Mouse (Mus musculus): ENCODE measurements around the gene Gm37240. TPM values are rescaled to one million over a fixed set of nuclear protein-coding genes. Genes with fewer than 3 reads are reported as not detected.
"Not testable (repeated sequence)": the region's sequence is repeated elsewhere in the genome, so short reads cannot be mapped to it uniquely, and the experiment has no call there.

Gm37240 gene
- polyA plus RNA-seq, 1 experiment from 2014 or later = 7.2 TPM

DNA sequence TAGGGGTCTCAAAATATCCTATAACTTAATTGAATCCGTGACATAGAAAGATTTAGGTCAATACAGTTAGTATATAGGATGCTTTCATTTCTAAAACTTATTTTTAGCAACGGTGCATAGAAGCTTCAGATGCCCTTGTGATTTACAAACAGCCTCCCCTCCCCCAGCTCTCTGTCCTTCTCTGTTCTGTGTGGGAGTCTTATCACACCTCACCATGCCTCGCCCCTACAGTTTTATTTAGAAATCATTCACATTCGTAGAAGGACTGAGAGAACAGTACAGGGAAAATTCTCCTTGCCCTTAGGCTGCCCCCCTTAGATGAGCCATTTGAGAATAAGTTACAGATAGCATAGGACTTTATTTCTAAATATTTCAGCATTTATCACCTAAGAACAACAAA is 295.3 kb downstream of the Gm37240 start:
- no peak for ATAC-seq (ENCODE audit: extremely low read depth, insufficient number of reproducible peaks, low FRiP score, low TSS enrichment)
- Histone ChIP-seq H3K9ac (no peak overlapping the region), H3K4me3 (no peak overlapping the region), H3K27me3 (replicated peaks) (no peaks in the 10 kb centered on the region), H3K36me3 (no peaks in the 10 kb centered on the region), H3K27ac (replicated peaks) (peak overlapping the region; percentile 57), H3K4me1 (peaks cover 45% of the 10 kb centered on the region), H3K4me2 (no peak overlapping the region; the same call in 1 of the 2 replicates), H3K9me3 (no peaks in the 10 kb centered on the region)
- WGBS = 30% methylated on average over 4 of the region's 4 CpGs

GRCm38 (mm10) chr3:85590090-85590754 is 297.1 kb downstream of the Gm37240 start:
- H3K4me2 ChIP-seq = no peak overlapping the region
- H3K4me1 ChIP-seq = peaks cover 45% of the 10 kb centered on the region
- no peaks in the 10 kb centered on the region for H3K9me3 ChIP-seq
- no peaks in the 10 kb centered on the region for H3K27me3 ChIP-seq (replicated peaks)
- ATAC-seq (ENCODE audit: extremely low read depth, insufficient number of reproducible peaks, low FRiP score, low TSS enrichment) = 0 out of 2 replicates have a peak, but pooled peaks have one; percentile 25
- no peak overlapping the region for H3K9ac ChIP-seq
- peak overlapping the region; percentile 84 for H3K27ac ChIP-seq (replicated peaks)
- H3K4me3 ChIP-seq = no peak overlapping the region
- WGBS = 69% methylated on average over 3 of the region's 3 CpGs
- no peaks in the 10 kb centered on the region for H3K36me3 ChIP-seq

DNA sequence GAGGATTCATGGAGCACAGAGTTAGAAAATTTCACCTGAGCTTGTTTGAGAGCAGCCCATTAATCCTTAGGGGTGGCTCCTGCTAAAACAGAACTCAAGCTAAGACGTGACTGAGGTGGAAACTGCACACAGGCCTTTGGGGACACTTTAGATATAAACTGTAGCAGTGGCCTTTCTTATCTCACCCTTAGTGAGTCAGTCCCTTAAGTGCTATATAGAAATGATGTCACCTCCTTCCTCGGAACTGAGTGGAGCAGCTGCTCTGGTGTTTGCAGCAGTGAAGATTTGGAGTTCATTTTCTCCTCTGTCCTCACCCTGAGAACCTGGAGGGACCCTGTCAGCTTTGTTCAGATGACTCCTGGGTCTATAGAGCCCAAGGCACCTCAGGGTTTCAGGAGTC is 298.6 kb downstream of the Gm37240 start:
- H3K27me3 ChIP-seq (replicated peaks) = no peaks in the 10 kb centered on the region
- WGBS = 9% methylated on average over 2 of the region's 2 CpGs
- no peak for ATAC-seq (ENCODE audit: extremely low read depth, insufficient number of reproducible peaks, low FRiP score, low TSS enrichment)

DNA sequence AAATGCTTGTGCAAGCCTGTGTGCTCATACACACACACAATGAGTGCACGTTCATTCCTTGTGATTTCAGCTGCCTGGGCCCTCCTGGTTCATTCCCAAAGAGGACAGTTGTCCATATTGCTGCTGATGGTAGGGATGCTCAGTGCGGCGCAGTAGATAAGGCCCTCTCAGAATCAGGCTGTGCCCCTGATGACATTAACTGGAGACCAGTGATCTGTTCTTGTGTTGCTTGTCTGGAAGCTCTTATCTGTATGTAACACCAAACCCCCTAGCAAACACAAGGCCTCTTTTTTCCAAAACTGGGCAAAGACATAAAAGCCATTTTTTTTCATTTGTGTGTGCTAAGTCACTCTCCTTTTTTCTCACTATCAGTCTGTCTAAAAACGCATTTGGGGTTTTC is 302.4 kb downstream of the Gm37240 start:
- Histone ChIP-seq H3K36me3 (peaks cover 6% of the 10 kb centered on the region; the same call in 1 of the 2 replicates), H3K4me3 (no peak overlapping the region), H3K27ac (replicated peaks) (no peak overlapping the region), H3K4me1 (peaks cover 19% of the 10 kb centered on the region), H3K27me3 (replicated peaks) (no peaks in the 10 kb centered on the region), H3K9me3 (no peaks in the 10 kb centered on the region), H3K9ac (no peak overlapping the region), H3K4me2 (no peak overlapping the region)
- no peak for ATAC-seq (ENCODE audit: extremely low read depth, insufficient number of reproducible peaks, low FRiP score, low TSS enrichment)
- 58% methylated on average over 4 of the region's 4 CpGs for WGBS

More for the DNA sequence above, 298.6 kb downstream of the Gm37240 start:
- H3K9me3 ChIP-seq = no peaks in the 10 kb centered on the region
- peak overlapping the region; percentile 84 for H3K27ac ChIP-seq (replicated peaks)
- peaks cover 41% of the 10 kb centered on the region for H3K4me1 ChIP-seq
- H3K36me3 ChIP-seq = peaks cover 5% of the 10 kb centered on the region; the same call in 1 of the 2 replicates
- no peak overlapping the region for H3K4me3 ChIP-seq
- H3K4me2 ChIP-seq = no peak overlapping the region
- H3K9ac ChIP-seq = peak overlapping the region; percentile 42; the same call in 1 of the 2 replicates

- Histone ChIP-seq H3K9ac (no peak overlapping the region), H3K4me3 (no peak overlapping the region), H3K4me1 (peaks cover 2% of the 10 kb centered on the region; the same call in 1 of the 2 replicates), H3K9me3 (no peaks in the 10 kb centered on the region), H3K27ac (replicated peaks) (no peak overlapping the region), H3K36me3 (peaks cover 6% of the 10 kb centered on the region; the same call in 1 of the 2 replicates), H3K4me2 (no peak overlapping the region), H3K27me3 (replicated peaks) (no peaks in the 10 kb centered on the region)
- ATAC-seq (ENCODE audit: extremely low read depth, insufficient number of reproducible peaks, low FRiP score, low TSS enrichment) = no peak
- 67% methylated on average over 5 of the region's 5 CpGs for WGBS
Measured at GRCm38 (mm10) chr3:85583194-85583593, 304.1 kb downstream of the Gm37240 start.

GRCm38 (mm10) chr3:85582726-85583125 is 304.6 kb downstream of the Gm37240 start:
- Histone ChIP-seq H3K27ac (replicated peaks) (no peak overlapping the region), H3K4me2 (no peak overlapping the region), H3K4me3 (no peak overlapping the region), H3K9me3 (no peaks in the 10 kb centered on the region), H3K4me1 (peaks cover 2% of the 10 kb centered on the region; the same call in 1 of the 2 replicates), H3K36me3 (peaks cover 7% of the 10 kb centered on the region; the same call in 1 of the 2 replicates), H3K9ac (no peak overlapping the region), H3K27me3 (replicated peaks) (no peaks in the 10 kb centered on the region)
- 72% methylated on average over 2 of the region's 2 CpGs for WGBS
- ATAC-seq (ENCODE audit: extremely low read depth, insufficient number of reproducible peaks, low FRiP score, low TSS enrichment) = no peak

DNA sequence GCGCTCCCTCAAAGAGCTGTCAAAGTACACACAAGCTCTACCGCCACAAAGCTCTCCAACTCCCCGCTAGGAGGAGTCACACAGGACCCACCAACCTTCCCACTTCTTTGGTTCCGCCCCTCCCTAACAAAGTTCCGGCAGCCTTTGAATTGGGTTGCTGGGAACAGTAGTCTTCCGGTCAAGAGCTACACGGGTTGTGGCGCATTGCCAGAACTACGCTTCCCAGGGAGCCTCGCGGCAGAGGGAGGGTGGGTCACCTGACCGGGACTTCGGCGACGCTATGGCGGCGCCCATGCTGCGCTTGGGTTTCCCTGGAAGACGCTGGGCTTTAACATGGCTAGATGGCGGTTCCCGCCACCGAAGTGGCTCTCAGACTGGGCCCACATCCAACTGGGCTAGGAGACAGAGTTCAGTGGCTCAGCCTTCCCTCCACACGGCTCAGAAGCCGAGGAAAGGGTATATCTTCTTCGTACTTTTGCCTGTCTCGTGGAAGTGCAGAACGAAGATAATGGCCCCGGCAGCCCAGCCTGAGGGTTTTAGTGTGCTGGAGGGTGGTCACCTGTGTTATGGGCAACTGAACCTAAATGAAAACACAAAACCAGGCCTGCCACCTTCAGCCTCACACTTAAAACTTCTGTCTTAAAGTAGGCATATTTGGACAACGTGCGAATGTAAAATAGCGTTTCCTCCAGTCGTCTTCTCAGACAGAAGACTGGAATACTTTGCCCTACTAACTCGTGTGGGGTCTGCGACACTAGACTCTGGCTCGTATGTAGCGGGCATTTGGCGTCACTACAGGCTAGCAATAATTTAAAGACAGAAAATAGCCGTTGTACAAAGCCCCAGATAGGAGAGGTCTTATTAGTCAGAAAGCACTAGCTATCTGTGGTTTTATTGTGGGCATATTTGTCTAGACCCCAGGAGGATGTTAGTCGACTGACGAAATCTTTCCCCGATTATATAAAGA is 313.2 kb downstream of the Gm37240 start, which contains the start of gene Gatb:
Gene Gatb, plus strand, starts transcription at position 256 of the 967 bp plus-strand sequence.
- no peaks in the 10 kb centered on the region for H3K9me3 ChIP-seq
- H3K4me1 ChIP-seq = peaks cover 4% of the 10 kb centered on the region
- 2% methylated on average over 41 of the region's 41 CpGs for WGBS
- peaks cover 9% of the 10 kb centered on the region; the same call in 1 of the 2 replicates for H3K36me3 ChIP-seq
- ATAC-seq (ENCODE audit: extremely low read depth, insufficient number of reproducible peaks, low FRiP score, low TSS enrichment) = peak; percentile 98
- H3K27ac ChIP-seq (replicated peaks) = peak within 1 kb of the TSS; percentile 81
- H3K27me3 ChIP-seq (replicated peaks) = no peaks in the 10 kb centered on the region
- H3K4me3 ChIP-seq = peak within 1 kb of the TSS; percentile 68
- peak within 1 kb of the TSS; percentile 88 for H3K9ac ChIP-seq
- peak within 1 kb of the TSS; percentile 76 for H3K4me2 ChIP-seq

DNA sequence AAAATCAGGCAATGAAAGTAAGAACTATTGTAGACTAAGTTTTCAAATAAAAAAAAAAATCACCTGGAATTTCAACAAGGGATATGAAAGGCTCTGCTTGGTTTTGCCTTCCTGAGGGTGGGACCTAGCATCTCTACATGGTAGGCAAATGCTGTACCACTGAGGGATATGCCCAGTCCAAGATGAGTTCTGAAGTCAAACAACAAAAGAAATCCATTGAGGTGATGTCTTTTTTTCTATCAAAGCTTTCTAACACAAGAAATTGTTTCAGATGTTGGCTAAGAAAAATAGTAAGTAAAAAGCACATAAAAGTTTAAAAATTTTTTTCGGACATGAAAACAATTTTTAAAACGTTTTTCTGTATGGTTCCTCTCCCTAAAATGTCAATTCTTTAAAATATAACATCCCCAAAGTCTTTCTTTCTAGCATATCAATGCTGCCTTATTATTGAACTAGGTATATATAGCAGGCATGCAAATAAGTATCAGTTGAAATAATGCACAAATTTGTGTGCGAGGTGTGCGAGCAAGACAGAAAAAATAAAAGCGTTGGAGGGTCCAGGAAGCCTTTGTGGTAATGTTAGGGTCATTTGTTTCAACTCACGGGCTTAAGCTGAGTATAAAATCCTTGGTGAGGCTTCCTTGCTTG is 314.0 kb downstream of the Gm37240 start:
- Histone ChIP-seq H3K4me2 (peak overlapping the region; percentile 76), H3K4me3 (peak overlapping the region; percentile 68), H3K9ac (peak overlapping the region; percentile 75; the same call in 1 of the 2 replicates), H3K9me3 (no peaks in the 10 kb centered on the region), H3K27me3 (replicated peaks) (no peaks in the 10 kb centered on the region), H3K36me3 (peaks cover 9% of the 10 kb centered on the region; the same call in 1 of the 2 replicates), H3K4me1 (peaks cover 4% of the 10 kb centered on the region), H3K27ac (replicated peaks) (no peak overlapping the region; the same call in 1 of the 2 replicates)
- WGBS = 22% methylated on average over 6 of the region's 6 CpGs
- no peak for ATAC-seq (ENCODE audit: extremely low read depth, insufficient number of reproducible peaks, low FRiP score, low TSS enrichment)

GRCm38 (mm10) chr3:85572502-85572901 is 314.8 kb downstream of the Gm37240 start:
- 85% methylated on average over 8 of the region's 8 CpGs for WGBS
- H3K27me3 ChIP-seq (replicated peaks); H3K4me2 ChIP-seq; H3K4me3 ChIP-seq; H3K9me3 ChIP-seq; H3K4me1 ChIP-seq; H3K27ac ChIP-seq (replicated peaks); H3K36me3 ChIP-seq; ATAC-seq (ENCODE audit: extremely low read depth, insufficient number of reproducible peaks, low FRiP score, low TSS enrichment); H3K9ac ChIP-seq: not testable (repeated sequence)

DNA sequence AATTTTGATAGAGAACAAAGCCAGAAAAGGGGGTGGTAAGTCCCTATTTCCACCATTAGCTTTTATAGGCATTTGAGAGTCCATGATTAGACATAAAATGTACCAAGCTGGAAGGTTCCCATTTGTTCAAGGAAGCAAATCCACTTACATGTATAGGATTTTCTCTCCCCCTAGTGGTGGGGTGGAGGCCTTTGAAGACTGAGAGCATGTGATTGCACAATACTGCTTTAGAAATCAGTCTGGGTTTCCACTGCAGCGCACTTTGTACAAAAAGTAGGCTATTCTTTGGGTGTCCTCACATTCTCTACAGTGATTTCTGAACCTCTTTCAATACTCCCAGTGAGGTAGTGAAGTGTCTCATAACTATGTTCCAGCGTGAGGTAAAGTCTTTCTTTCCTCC is 316.0 kb downstream of the Gm37240 start:
- no peaks in the 10 kb centered on the region for H3K27me3 ChIP-seq (replicated peaks)
- peaks cover 4% of the 10 kb centered on the region for H3K4me1 ChIP-seq
- H3K36me3 ChIP-seq = no peaks in the 10 kb centered on the region
- no peaks in the 10 kb centered on the region for H3K9me3 ChIP-seq
- no peak overlapping the region for H3K4me2 ChIP-seq
- 62% methylated on average over 2 of the region's 2 CpGs for WGBS
- ATAC-seq (ENCODE audit: extremely low read depth, insufficient number of reproducible peaks, low FRiP score, low TSS enrichment) = no peak
- no peak overlapping the region for H3K9ac ChIP-seq
- no peak overlapping the region for H3K27ac ChIP-seq (replicated peaks)
- no peak overlapping the region for H3K4me3 ChIP-seq

DNA sequence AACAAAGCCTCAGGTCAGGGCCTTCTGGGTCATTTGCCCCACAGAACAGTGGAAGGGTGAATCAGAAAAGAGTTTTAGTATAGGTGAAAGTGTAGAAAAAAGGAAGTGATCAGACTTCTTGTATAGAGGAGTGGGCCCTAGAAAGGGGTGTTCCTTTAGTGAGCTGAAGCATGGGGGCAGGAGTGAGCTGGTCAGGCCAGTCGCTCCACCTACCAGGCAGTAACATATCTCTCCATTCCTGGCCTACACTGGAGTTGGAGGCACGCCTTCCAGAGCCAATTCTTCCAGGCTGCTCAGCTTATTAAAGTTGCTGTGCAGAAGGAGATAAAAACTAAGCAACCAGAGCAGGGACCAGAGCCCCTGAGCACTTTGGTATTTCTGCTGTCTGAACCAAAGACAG is 322.7 kb downstream of the Gm37240 start:
- WGBS = 40% methylated on average over 2 of the region's 2 CpGs
- H3K27ac ChIP-seq (replicated peaks) = peak overlapping the region; percentile 37
- no peak overlapping the region for H3K4me3 ChIP-seq
- no peaks in the 10 kb centered on the region for H3K27me3 ChIP-seq (replicated peaks)
- H3K36me3 ChIP-seq = no peaks in the 10 kb centered on the region
- peaks cover 12% of the 10 kb centered on the region for H3K4me1 ChIP-seq
- no peaks in the 10 kb centered on the region for H3K9me3 ChIP-seq
- H3K4me2 ChIP-seq = no peak overlapping the region
- no peak overlapping the region for H3K9ac ChIP-seq
- no peak for ATAC-seq (ENCODE audit: extremely low read depth, insufficient number of reproducible peaks, low FRiP score, low TSS enrichment)
